Mouse (Mus musculus): Measurements from ENCODE around the gene Pin4.

Pin4 gene

DNA sequence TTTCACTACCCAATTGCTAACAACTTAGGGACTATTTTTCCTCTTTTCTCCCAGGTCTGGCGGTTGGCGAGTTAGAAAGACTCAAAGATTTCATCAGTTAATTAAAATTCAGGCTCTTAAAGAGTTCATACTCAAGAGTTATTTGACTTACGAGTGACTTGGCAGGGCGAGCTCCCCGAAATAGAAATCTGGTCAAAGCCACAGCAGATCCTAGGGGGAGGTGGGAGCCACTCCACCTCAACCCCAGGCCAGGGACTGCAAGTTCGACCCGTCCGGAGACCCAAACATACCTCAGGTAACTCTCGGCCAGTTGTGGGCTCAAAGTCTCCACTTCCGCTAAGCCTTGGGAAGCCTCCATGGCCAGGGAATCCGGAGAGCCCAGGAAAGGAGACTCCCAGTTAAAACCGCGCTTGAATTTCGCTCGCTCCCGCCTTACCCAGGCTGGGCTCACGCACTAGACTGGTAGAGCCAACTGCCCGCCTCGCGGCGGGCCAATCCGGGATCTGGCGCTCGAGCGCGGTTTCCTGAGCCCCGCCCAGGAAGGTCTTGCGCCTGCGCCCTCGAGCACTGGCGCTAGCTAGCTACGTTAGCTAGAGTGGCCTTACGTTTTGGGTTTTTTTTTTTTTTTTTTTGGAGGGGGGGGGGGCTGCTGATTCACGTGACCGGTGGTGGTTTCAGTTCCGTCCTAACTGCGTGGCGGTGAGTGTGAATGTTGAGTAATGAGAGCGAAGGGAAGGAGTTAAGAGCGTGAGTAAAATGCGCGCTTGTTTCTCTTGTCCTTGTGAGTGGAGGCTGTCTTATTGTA is 37.6 kb downstream of the Pin4 start, which contains the start of gene Ercc6l:
Gene Ercc6l, minus strand, starts transcription at position 474 of the 805 bp plus-strand sequence.
- DNase-seq (ENCODE audit: low read depth): peak; percentile 83

DNA sequence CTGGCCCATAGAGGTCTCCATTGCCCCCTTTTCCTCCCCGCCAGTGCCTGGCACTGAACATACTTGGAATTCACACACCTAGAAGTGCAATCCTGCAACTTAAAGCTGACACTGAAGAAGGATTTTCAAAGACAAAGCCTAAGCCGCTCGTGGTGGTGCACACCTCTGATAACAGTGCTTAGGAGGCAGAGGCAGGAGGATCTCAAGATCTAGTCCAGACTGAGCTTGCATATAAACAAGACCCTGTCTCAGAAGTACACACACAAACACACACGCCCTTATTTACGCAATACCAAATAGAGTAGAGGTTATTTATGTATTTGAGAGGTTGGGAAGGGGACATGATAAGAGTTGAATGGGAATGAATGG is 38.2 kb downstream of the Pin4 start:
- DNase-seq (ENCODE audit: low read depth): no peak

DNA sequence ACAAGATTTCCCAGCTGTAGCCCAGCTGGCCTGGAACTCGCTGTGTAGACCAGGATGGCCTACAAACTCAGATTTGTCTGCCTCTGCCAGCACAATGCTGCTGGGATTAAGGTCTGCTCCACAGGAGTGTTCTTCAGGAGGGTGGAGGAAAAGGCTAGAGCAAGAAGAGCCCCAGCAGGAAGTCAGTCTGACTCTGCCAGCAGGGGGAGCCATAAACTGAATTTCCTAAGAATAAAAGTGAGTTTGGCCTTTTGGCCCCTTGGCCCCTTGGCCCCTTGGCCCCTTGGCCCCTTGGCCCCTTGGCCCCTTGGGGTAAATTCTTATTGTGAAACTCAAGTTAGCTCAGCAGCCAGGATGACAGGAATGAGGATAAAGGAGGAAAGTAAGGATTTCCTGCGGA is 40.5 kb downstream of the Pin4 start:
- no peak for DNase-seq (ENCODE audit: low read depth)

DNA sequence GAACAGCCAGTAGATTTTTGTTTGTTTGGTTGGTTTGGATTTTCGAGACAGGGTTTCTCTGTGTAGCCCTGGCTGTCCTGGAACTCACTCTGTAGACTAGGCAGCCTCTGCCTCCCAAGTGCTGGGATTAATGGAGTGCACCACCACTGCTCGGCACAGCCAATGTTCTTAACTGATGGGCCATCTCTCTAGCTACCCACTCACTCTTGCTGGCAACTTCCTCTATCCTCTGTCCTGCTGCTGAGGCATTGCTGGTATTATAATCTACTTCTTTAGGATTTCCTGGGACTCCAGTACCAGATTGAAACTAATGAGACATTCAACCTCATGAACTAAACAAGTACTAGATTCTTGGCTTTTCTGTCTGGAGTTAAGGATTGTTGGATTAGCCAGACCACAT is 41.3 kb downstream of the Pin4 start:
- no peak for DNase-seq (ENCODE audit: low read depth)

DNA sequence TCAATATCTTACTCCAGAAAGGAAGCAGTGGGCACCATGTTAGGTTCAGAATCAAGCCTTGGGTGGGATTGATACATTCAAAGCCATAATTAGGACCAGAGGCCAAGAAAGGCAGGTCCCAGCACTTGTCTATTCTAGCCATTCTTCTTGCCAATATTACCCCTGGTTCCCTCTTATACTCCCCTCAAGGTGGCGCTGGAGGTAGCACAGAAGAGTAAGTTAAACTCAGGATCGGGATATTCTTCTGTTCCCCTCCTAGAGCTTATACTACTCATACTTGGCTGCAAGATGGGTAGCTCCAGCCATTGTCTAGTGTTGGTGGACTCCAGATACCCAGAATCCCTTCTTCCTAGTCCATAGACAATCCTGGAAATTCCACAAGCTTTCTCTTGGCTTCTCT is 43.8 kb downstream of the Pin4 start:
- DNase-seq (ENCODE audit: low read depth): no peak

DNA sequence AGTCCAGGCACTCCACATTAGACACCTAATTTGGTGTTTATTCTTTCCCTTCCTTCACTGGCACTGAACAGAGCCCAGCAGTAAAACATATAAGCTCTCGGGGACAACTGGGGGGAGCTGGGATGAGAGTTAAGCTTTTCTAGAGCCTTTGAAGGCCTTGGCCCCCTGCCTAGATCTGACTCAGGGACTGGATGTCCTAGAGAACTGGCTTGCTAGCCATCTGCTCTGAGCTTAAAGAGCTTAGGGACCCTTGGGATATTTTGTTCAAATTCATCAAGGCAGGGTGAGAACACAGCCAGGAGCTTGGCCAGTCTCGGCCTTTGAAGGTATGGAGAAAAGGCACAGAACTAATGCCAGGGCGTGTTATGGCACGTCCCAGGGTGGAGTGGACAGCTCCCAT is 44.3 kb downstream of the Pin4 start:
- DNase-seq (ENCODE audit: low read depth): no peak

DNA sequence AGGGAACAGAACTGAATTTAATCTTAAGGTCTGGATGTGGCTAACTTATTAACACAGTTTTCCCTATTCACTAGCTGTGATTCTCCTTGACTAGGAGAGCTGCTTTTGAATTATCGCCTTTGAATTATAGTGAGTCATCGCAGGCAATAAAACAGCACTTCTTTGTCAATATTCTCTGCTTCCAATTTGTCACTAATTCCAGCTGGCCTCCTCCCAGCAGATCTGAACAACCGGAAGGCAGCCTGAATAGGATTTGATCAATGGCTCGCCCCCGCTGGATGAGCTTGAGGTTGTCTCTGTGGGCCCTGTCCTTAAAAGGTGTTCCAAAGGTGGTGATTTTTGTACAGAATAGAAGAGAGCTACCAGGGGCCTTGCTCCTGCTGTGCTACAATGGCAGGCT is 47.3 kb downstream of the Pin4 start:
- no peak for DNase-seq (ENCODE audit: low read depth)

DNA sequence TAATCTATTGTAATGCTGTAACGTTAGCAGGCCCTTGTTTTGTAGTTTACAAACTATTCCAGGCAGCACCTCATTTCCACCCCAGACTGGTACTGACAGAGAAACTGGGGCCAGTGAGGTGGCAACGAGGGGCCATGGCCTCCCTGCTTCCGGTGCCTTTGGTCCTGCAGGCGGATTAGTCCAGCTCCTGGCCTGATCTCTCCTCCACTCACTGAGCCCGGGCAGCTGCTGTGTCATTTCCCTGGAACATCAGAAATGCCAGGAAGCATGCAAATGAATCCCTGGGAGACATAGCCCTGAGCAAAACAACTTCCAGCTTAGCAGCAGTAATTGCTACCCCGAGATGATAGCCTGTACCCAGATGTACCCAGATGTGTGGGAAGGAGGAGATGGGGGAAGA is 47.7 kb downstream of the Pin4 start:
- no peak for DNase-seq (ENCODE audit: low read depth)

DNA sequence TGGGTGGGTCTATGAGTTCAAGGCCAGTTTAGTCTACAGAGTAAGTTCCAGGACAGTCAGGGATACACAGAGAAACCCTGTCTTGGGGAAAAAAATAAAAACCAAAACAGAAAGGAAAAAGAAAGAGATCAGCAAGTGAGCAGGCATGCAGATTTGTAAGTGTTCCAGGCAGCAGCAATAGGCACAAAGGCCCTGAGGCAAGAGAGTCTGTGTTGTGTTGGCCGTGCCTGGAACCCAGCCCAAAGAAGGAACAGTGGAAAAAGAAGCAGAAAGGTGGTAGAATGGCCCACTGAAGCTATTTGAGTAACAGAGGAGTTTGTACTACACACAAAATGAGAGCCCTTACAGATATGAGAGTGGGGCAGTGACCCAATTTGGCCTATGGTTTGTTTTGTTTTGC is 50.5 kb downstream of the Pin4 start:
- DNase-seq (ENCODE audit: low read depth): no peak

DNA sequence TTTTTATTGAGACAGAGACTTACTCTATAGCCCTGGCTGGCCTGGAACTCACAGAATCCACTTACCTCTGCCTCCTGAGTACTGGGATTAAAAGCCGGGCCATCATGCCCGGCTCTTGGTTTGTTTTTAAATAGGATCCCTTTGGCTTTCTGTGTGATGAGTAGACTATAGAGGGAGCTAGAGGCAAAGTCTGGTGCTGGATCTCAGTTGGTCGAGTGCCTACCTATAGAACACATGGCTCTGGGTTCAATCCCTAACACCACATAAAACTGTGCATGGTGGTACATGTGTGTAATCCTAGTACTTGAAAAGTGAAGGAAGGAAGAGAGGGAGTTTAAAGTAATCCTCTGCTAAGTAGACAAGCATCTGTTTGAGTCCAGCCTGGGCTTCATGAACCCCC is 50.9 kb downstream of the Pin4 start:
- no peak for DNase-seq (ENCODE audit: low read depth)

DNA sequence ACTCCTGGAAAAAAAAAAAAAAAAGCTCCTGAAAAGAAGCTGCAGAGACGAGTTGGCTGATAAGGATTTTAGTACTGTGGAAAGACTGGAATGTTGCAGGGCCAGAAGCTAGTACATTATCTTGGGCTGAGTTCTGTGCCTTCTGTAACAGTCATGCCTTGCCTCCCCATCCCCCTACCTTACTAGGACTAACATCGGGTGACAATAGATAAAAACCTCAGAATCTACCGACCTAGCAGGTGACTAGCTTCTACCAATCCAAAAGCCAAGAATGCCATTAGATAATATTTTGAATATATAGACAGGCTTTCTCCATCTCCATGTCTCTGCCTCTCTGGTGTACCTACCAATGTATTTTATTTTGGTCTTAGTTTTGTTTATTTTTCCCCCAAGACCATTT is 51.7 kb downstream of the Pin4 start:
- DNase-seq (ENCODE audit: low read depth): no peak

DNA sequence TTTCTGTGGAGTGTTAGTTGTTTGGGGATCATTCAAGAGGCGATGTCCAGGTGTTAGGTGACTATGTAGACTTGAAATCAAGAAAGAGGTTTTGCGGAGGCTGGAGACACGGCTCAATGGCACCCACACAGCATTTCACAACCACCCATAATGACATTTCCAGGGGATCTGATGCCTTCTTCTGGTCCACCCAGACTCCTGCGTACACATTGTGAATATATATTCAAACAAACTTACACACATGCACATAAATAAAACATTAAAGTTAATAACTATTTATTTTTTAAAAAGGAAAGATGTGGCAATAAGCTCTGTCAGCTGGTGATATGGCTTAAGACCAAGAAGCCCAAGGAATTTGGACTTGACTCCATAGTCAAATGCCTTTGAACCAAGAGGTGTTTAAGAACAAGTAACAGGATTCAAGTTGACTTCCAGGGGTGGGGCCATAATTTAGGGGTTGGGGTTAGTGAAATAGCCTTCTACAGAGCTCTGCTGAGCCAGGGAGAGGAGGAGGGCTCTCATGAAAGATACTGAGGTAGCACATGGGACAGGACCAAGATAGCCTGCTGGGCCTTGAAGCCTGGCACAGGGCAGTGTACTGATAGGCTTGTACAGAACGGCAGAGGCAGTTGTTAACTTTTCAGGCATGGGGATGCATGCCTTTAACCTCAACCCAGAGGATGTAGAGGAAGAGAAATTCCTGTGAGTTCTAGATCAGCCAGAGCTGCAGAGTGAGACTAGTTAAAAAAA is 56.5 kb downstream of the Pin4 start:
- no peak for DNase-seq (ENCODE audit: low read depth)
